Mouse (Mus musculus) heart, postnatal 25 days (tissue): ENCODE measurements at regions not wholly inside any gene's neighbourhood (a gene's known extent, or its start where the extent isn't known, plus 50 kb on each side); places are given as distances from the start of the nearest gene placed in this dataset.

Source experiments
- DNase-seq: peaks from one replicate; pipeline ENCODE4 v3.0.0; 2022; ENCODE audit warnings: low spot score
- intact Hi-C: fragments of 180-260 bp; cut with DNase I; formaldehyde crosslinking; loops from one replicate; pipeline ENCODE4 v1.15.1; 2025

DNA sequence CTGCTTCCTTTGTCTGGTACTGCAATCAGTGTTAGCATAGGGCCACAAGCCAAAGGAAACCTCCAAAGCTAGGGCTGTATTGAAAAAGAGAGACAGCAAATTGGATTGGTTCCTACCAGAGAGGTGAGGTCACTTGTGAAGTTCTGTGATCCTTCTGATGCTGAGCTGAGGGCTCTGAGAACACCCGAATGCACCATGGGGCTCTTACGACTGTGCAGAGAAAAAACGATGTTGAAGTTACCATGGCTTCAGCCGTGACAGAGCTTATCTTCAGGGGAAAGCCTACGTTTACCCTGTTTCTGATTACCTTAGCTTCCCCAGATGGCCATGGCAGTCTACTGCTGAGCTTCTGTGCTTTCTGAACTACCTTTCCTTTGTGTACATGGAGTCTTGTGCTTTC, 53.9 kb upstream of the Fmo9 start:
- intact Hi-C loops = no loop called here

GRCm38 (mm10) chr1:166738029-166738428, 56.4 kb upstream of the Fmo9 start:
- intact Hi-C loops = no loop called here
- no peak for DNase-seq

More for the DNA sequence above, 53.9 kb upstream of the Fmo9 start:
- no peak for DNase-seq

DNA sequence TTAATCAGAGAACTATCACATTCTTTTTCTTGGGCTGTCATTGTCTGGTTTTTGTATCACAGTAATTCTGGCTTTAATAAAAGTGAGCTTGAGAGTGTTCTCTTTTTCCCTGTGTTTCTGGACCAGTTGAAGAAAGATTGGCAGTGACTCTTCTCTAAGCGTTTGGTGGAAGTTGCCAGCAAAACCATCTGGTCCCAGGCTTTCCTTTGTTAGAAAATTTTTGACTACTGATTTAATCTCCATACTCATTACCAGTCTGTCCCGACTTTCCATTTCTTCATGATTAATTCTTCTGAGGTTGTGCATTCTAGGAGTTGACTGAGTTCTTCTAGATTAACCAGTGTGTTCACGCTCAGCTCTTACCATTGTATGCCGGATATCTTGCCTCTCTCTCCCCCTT, 68.6 kb upstream of the Fmo9 start:
- intact Hi-C loops = no loop called here
- DNase-seq = no peak

GRCm38 (mm10) chr1:166750777-166751176, 69.1 kb upstream of the Fmo9 start:
- DNase-seq = no peak
- intact Hi-C loops = no loop called here

GRCm38 (mm10) chr1:166751436-166751835, 69.8 kb upstream of the Fmo9 start:
- intact Hi-C loops = no loop called here
- no peak for DNase-seq

DNA sequence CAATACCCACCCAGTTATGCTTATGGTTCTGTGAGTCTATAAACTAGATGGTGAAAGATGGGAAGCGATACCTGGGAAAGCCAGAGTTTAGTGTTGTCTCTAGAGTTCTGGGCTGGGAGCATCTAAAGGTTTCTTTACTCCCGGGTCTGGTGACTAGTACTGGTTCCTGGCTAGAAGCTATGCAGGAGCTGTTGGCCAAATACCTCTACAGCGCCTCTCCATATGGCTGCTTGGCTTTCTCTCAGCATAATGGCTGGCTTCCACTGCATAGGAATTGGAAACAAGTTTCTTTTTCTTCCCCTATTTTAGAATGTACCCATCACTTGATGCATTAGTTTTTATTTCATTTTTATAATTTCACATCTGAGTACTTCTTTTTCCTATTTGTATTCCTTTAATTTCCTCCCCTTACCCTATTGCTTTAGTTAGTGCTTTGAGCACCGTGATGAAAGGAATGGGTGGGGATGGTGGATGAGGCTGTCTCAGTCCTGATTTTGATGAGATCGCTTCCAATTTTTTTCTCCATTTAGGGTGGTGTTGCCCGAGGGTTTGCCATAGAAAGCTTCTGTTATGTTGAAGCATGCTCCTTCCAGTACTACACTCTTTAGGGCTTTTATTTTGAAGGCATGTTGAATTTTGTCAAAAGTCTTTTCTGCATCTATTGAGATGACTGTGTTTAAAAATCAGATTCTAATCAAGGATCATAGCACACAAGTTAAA, 71.5 kb upstream of the Fmo9 start:
- intact Hi-C loops = no loop called here
- DNase-seq = no peak

GRCm38 (mm10) chr1:166758987-166759386, 77.3 kb upstream of the Fmo9 start:
- intact Hi-C loops = no loop called here
- DNase-seq = no peak

- intact Hi-C loops = no loop called here
Measured at GRCm38 (mm10) chr1:166773114-166773513, 91.5 kb upstream of the Fmo9 start.

DNA sequence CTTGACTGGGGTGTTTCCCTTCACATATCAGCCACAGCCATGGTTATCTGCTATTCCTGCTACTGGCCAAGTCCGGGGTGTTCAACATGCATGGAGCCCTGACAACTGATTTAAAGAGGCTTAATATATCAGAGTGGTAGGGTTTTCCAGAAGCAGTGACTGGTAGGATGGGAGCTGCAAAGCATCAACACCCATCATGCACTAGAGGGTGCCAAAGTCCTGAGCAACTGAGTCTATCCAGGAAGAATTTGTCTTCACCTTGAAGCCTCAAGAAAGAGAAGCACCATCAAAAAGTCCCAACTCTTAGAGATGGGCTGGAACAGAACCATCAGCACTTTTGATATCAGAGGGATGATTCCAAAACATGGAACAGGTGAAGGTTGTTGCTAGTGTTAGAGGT, 100.5 kb upstream of the Fmo9 start:
- intact Hi-C loops = loop anchor here (1.0 to 2.0 kb wide), 2 partner anchors 253 to 430 kb away; no protein-coding TSS in a partner anchor
- no peak for DNase-seq

More at GRCm38 (mm10) chr1:166773114-166773513, 91.5 kb upstream of the Fmo9 start:
- DNase-seq = no peak

GRCm38 (mm10) chr1:166787945-166788344, 106.3 kb upstream of the Fmo9 start:
- DNase-seq = no peak
- intact Hi-C loops = no loop called here

GRCm38 (mm10) chr1:166788824-166789399, 107.3 kb upstream of the Fmo9 start:
- DNase-seq = no peak
- intact Hi-C loops = no loop called here

DNA sequence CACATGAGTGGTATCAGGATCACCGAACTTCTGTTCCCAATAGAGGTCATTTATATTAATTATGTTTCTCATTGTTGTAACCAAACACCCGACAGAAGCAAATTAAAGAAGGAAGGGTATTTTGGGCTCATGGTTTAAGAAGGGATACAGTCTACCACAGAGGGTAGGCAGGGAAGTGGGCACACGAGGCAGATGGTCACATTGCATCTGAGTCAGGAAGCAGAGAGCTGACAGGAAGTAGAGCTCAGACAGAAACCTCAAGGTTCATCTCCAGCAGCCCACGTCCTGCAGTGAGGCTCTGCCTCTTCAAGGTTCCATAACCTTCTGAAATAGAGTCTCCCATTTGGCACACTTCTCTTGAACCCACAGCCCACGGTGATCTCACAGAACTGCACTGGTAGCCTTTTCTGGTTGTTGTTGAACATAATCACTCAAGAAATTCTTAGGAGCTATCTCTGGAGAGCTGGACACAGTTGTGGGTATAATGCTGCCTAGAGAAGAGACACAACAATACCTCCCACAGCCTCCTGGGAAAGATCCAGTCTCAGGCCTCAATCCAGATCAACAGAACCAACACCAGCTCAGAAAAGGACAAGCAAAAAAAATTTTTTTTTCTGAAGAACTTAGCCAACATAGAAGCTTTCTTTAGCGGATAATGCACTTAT, 111.5 kb upstream of the Fmo9 start:
- no peak for DNase-seq
- intact Hi-C loops = no loop called here

DNA sequence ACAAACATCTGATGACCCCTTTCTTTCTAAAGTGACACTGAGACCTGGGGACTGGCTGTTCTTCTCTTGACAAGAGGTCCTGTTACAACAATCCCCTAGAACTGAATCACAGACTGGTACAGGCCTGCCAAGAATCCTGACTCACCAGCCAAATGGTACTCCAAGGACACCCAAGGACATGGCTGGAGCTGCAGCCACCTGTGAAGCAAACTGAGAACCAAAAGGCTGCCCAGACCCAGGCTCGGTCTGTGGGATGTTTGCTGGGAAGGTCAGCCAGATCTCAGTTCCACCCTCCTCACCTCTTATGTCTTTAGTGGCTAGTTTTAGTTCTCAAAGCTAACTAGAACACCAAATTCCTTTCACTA, 112.1 kb upstream of the Fmo9 start:
- intact Hi-C loops = no loop called here

GRCm38 (mm10) chr1:166794622-166795244, 113.1 kb upstream of the Fmo9 start:
- no peak for DNase-seq
- intact Hi-C loops = no loop called here

More for the DNA sequence above, 112.1 kb upstream of the Fmo9 start:
- DNase-seq = no peak

DNA sequence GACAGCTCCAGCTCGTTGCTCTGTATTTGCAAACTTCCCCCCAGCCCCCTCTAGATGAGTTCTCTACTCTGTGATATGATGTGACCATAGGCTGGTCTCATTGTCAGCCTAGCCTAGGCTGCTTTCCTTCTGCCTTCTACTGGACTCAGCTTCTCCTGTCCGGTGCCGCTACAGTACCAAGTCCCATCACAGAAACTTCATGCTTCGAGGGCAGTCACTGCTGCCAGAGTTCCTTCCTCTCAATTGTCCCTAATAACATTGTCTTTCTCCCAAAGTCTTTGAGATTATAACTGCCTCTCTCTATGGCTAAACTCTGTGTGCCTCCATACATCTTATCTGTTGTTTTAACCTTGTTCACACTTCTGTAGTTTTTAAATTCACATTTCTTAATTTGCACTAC, 114.0 kb upstream of the Fmo9 start:
- intact Hi-C loops = no loop called here
- DNase-seq = no peak

DNA sequence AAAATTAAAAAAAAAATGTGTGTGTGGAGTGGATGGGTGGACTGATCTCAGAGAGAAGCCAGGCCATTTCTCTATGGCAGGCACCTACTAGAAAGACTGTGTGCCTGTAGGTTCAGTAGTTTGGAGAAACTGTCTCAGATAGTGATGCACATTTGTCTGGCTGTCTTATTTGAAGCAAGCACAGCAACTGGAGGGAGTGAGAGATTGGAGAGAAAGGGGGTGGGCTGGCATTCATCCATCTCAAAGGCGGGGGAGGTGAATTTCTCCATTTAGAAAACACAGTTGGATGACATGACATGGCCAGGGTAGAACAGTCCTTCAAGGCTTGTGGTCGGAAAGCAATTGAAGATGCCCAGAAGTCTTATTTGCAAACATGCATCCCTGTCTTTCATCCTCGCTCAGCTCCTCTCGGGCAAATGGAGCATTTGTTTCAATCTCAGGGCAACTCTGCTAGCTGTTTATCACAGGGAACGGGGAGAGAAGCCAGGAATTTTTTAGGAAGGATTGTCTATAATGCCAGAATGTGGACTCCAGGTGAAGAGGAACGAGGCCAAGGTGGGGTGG, 114.8 kb upstream of the Fmo9 start:
- intact Hi-C loops = no loop called here
- DNase-seq = no peak

- intact Hi-C loops = no loop called here
- no peak for DNase-seq
Measured at GRCm38 (mm10) chr1:166796931-166797330, 115.3 kb upstream of the Fmo9 start.

GRCm38 (mm10) chr1:166800953-166801603, 119.4 kb upstream of the Fmo9 start:
- no peak for DNase-seq
- intact Hi-C loops = no loop called here

- no peak for DNase-seq
- intact Hi-C loops = no loop called here
Measured at GRCm38 (mm10) chr1:166801929-166802328, 120.3 kb upstream of the Fmo9 start.

GRCm38 (mm10) chr1:166803928-166804327, 122.3 kb upstream of the Fmo9 start:
- intact Hi-C loops = no loop called here
- DNase-seq = no peak
